Mouse (Mus musculus) bone marrow, adult 2 months (tissue): ENCODE measurements around the gene Jpt2.
"Not testable (repeated sequence)": the region's sequence is repeated elsewhere in the genome, so short reads cannot be mapped to it uniquely, and the experiment has no call there.

Experiments
- CTCF ChIP-seq: fragments of 200-500 bp; IDR thresholded peaks from 2 replicates; pipeline ENCODE4 v1.5.1; 2011; ENCODE audit warnings: low read length, control low read depth; ENCODE audit not compliant: control insufficient read depth, insufficient read depth
- POLR2A ChIP-seq: fragments of 200-500 bp; IDR thresholded peaks from 2 replicates; pipeline ENCODE4 v1.6.1; 2011; ENCODE audit warnings: low read depth, mild to moderate bottlenecking, control low read depth, low read length, borderline replicate concordance; ENCODE audit not compliant: control insufficient read depth

GRCm38 (mm10) chr17:24943589-24943988 lies 16.9 kb downstream of the Jpt2 start:
- not testable (repeated sequence) for TF ChIP-seq POLR2A, CTCF
